Mouse (Mus musculus) lung, postnatal 0 days (tissue): ENCODE measurements at regions not wholly inside any gene's neighbourhood (a gene's known extent, or its start where the extent isn't known, plus 50 kb on each side); places are given as distances from the start of the nearest gene placed in this dataset.

ENCODE experiments used
- CTCF ChIP-seq: IDR thresholded peaks from 2 replicates; pipeline ENCODE4 v1.5.1; 2016; ENCODE audit warnings: antibody characterized with exemption, mild to moderate bottlenecking
- EP300 ChIP-seq: IDR thresholded peaks from 2 replicates; pipeline ENCODE4 v1.6.1; 2016; ENCODE audit warnings: antibody characterized with exemption, mild to moderate bottlenecking, control low read depth

DNA sequence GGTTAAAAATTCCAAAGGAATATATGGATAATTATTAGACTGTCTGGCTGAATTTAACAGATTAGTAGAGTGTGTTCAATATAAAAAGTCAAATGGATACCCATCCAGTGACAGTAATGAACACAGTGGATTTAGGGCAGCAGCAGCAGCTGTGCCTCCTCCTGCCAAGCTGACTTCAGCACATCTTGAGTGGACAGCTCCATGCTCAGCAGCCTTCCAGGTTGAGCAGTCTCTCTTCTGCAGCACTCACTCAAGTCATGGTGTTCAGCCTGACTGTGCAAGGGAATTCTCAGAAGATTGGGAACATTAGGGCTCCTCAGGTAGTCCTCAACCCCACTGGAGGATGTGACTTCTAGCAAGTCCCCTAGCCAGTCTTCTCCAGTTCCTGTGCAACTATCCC lies 240.8 kb upstream of the Rnf32 start:
- TF ChIP-seq CTCF (no peak), EP300 (no peak)
